Mouse (Mus musculus) midbrain, embryonic 11.5 days (tissue): ENCODE measurements around the gene Mogat2. TPM values are rescaled to one million over a fixed set of nuclear protein-coding genes. Genes with fewer than 3 reads are reported as not detected.

Experiments used
- polyA plus RNA-seq: library from polyadenylated mRNA; unstranded; fragments of >200 nt; fragmentation: Nextera tagmentation; extraction: Ambion mirVana; gene quantifications from 2 replicates; pipeline ENCODE4 v1.2.1, GENCODE M21; 2014

Mogat2 gene
- polyA plus RNA-seq, 1 experiment from 2014 or later: 13.0 TPM

Other genes with a start within 250 kb of the Mogat2 start
- gene Uvrag, start 97.5 kb downstream of the Mogat2 start, polyA plus RNA-seq: 10.1 and 11.4 TPM in 2 replicates
- 8.7 and 9.8 TPM in 2 replicates for gene Dgat2, start 55.9 kb downstream of the Mogat2 start, polyA plus RNA-seq
- 38.8 and 43.1 TPM in 2 replicates for gene Map6, start 28.8 kb upstream of the Mogat2 start, polyA plus RNA-seq
- gene Serpinh1, start 114.6 kb upstream of the Mogat2 start, polyA plus RNA-seq: 202 and 210 TPM in 2 replicates
- gene Gdpd5, start 142.8 kb upstream of the Mogat2 start, polyA plus RNA-seq: 16.2 and 16.7 TPM in 2 replicates
- gene Klhl35, start 227.4 kb upstream of the Mogat2 start, polyA plus RNA-seq: 22.5 and 22.9 TPM in 2 replicates
- 716 and 724 TPM in 2 replicates for gene Rps3, start 245.1 kb upstream of the Mogat2 start, polyA plus RNA-seq